In genomic region chr11:116994095-116994582, GRCm38 (mm10) we compare ENCODE assay signal across 8 mouse cellular contexts.
DNase-seq lines count a peak whose midpoint lies in the region; ATAC-seq and TF ChIP-seq lines count a peak whose summit lies in the region.

No protein-coding gene starts in this region.

- no peaks in the 10 kb centered on the region for H3K9me3 ChIP-seq in heart, embryonic 11.5 days (replicated peaks; ENCODE audit: control insufficient read depth, low read length)
- H3K9me3 ChIP-seq in kidney, postnatal 0 days (replicated peaks; ENCODE audit: low read length) = no peaks in the 10 kb centered on the region
- no peaks in the 10 kb centered on the region for H3K9me3 ChIP-seq in stomach, embryonic 16.5 days (replicated peaks; ENCODE audit: control insufficient read depth, low read length)

- H3K36me3 ChIP-seq in heart, embryonic 11.5 days (ENCODE audit: control insufficient read depth, insufficient read depth, low read length) = no peaks in the 10 kb centered on the region
- H3K36me3 ChIP-seq in kidney, postnatal 0 days (ENCODE audit: insufficient read depth, low read length) = no peaks in the 10 kb centered on the region
- H3K36me3 ChIP-seq in stomach, embryonic 16.5 days (ENCODE audit: control insufficient read depth, insufficient read depth, low read length) = no peaks in the 10 kb centered on the region

- H3K4me3 ChIP-seq in heart, embryonic 11.5 days (ENCODE audit: low read depth, low read length) = peak overlapping the region; percentile 8; the same call in 1 of the 2 replicates
- H3K4me3 ChIP-seq in kidney, postnatal 0 days (replicated peaks; ENCODE audit: low read depth, low read length) = peak overlapping the region; percentile 17; the same call in 1 of the 2 replicates
- no peak overlapping the region for H3K4me3 ChIP-seq in stomach, embryonic 16.5 days (replicated peaks; ENCODE audit: low read length)

- 2% methylated on average over 18 of the region's 18 CpGs for WGBS in heart, embryonic 11.5 days (ENCODE audit: insufficient replicate concordance)
- 5% methylated on average over 18 of the region's 18 CpGs for WGBS in kidney, postnatal 0 days
- 8% methylated on average over 18 of the region's 18 CpGs for WGBS in stomach, embryonic 16.5 days

- H3K27me3 ChIP-seq in heart, embryonic 11.5 days (ENCODE audit: control insufficient read depth, insufficient read depth, low read length) = peaks cover 32% of the 10 kb centered on the region
- H3K27me3 ChIP-seq in kidney, postnatal 0 days (ENCODE audit: insufficient read depth, low read length) = peaks cover 10% of the 10 kb centered on the region
- peaks cover 11% of the 10 kb centered on the region; the same call in 1 of the 2 replicates for H3K27me3 ChIP-seq in stomach, embryonic 16.5 days (ENCODE audit: control insufficient read depth, insufficient read depth, low read length)

- ATAC-seq in heart, embryonic 11.5 days (replicated peaks; ENCODE audit: insufficient number of reproducible peaks, low FRiP score, low TSS enrichment) = no peak
- no peak for ATAC-seq in kidney, postnatal 0 days (replicated peaks; ENCODE audit: low FRiP score, low read depth)
- peak; percentile 34; the same call in 1 of the 2 replicates for ATAC-seq in megakaryocyte progenitor cell, adult 5-6 weeks (replicated peaks; ENCODE audit: poor library complexity)
- no peak for ATAC-seq in stomach, embryonic 16.5 days (ENCODE audit: insufficient read depth, low FRiP score)

- DNase-seq in heart, adult 8-10 months (ENCODE audit: low spot score) = peak; percentile 19
- no peak for DNase-seq in heart, adult 9 months (ENCODE audit: low spot score in 2 of 2)
- DNase-seq in cerebellum, adult 9-11 months = peak; percentile 17
- peak; percentile 47 for DNase-seq in kidney, postnatal 0 days (ENCODE audit: low spot score)
- DNase-seq in urinary bladder, postnatal 14 days (ENCODE audit: low spot score) = no peak

- H3K9ac ChIP-seq in heart, embryonic 11.5 days (ENCODE audit: low read depth, low read length) = no peak overlapping the region
- H3K9ac ChIP-seq in kidney, postnatal 0 days (ENCODE audit: low read depth, low read length) = no peak overlapping the region
- H3K9ac ChIP-seq in stomach, embryonic 16.5 days (ENCODE audit: low read length) = no peak overlapping the region

- TF ChIP-seq CTCF in kidney, postnatal 0 days (IDR thresholded peaks at IDR 0.05; ENCODE audit: low read depth) = peak; percentile 73

- no peaks in the 10 kb centered on the region for H3K4me1 ChIP-seq in heart, embryonic 11.5 days (ENCODE audit: control insufficient read depth, insufficient read depth, low read length)
- H3K4me1 ChIP-seq in kidney, postnatal 0 days (replicated peaks; ENCODE audit: insufficient read depth, low read length) = no peaks in the 10 kb centered on the region
- peaks cover 4% of the 10 kb centered on the region; the same call in 1 of the 2 replicates for H3K4me1 ChIP-seq in stomach, embryonic 16.5 days (ENCODE audit: control insufficient read depth, insufficient read depth, low read length)

- H3K4me2 ChIP-seq in heart, embryonic 11.5 days = peak overlapping the region; percentile 41
- H3K4me2 ChIP-seq in kidney, postnatal 0 days (ENCODE audit: low read length) = peak overlapping the region; percentile 41
- H3K4me2 ChIP-seq in stomach, embryonic 16.5 days (ENCODE audit: low read depth, low read length) = peak overlapping the region; percentile 35

- H3K27ac ChIP-seq in heart, embryonic 11.5 days (ENCODE audit: low read depth, low read length) = no peak overlapping the region
- H3K27ac ChIP-seq in kidney, postnatal 0 days = no peak overlapping the region
- no peak overlapping the region for H3K27ac ChIP-seq in stomach, embryonic 16.5 days (ENCODE audit: low read length)

Comparison
In these comparisons a context has a peak if more than half of its experiments do, and no peak if none do; other contexts are left out.
1. DNase-seq: peak in heart, adult 8-10 months (single experiment), cerebellum, adult 9-11 months (single experiment) and kidney, postnatal 0 days (single experiment); none in heart, adult 9 months (0 of 2) and urinary bladder, postnatal 14 days (single experiment).
2. Peak in every context shown above with its lines, with median percentiles within 50 percentile points of each other: H3K4me2 ChIP-seq.